Mouse (Mus musculus) erythroblast, adult 5-6 weeks (primary cell): ENCODE results near the gene Rapgef6. TPM values are rescaled to one million over a fixed set of nuclear protein-coding genes. Genes with fewer than 3 reads are reported as not detected.

ENCODE experiments used
- ATAC-seq: replicated peaks from 2 replicates; pipeline ENCODE4 v1.8.0; 2016; ENCODE audit warnings: moderate number of reproducible peaks, mild to moderate bottlenecking, moderate TSS enrichment, inconsistent platforms; ENCODE audit not compliant: poor library complexity, low FRiP score, severe bottlenecking
- total RNA-seq, 2 experiments: library from RNA; stranded (forward) in 1 of 2; stranded (reverse) in 1 of 2; fragments of 150-400 nt in 1 of 2; fragments of 200-764, 138-1000 nt in 1 of 2; gene quantifications; 2 replicates each; pipeline versions ENCODE4 v1.2.3 to v1.2.4; 2015 to 2017; ENCODE audit warnings: low replicate concordance in 2 of 2

The Rapgef6 gene
- total RNA-seq, 2 experiments from 2014 or later, result 33.0 to 47.5 TPM

GRCm38 (mm10) chr11:54727327-54727901 is 204.8 kb downstream of the Rapgef6 start:
- no peak for ATAC-seq

GRCm38 (mm10) chr11:54728371-54728770 is 205.7 kb downstream of the Rapgef6 start:
- ATAC-seq, result no peak

- ATAC-seq, result no peak
Measured at GRCm38 (mm10) chr11:54729311-54729710, 206.7 kb downstream of the Rapgef6 start.

- ATAC-seq, result no peak
Measured at GRCm38 (mm10) chr11:54730931-54731330, 208.3 kb downstream of the Rapgef6 start.

GRCm38 (mm10) chr11:54731367-54731766 is 208.7 kb downstream of the Rapgef6 start:
- 0 out of 2 replicates have a peak, but pooled peaks have one; percentile 53 for ATAC-seq

- ATAC-seq, result no peak
Measured at GRCm38 (mm10) chr11:54733546-54733945, 210.9 kb downstream of the Rapgef6 start.

GRCm38 (mm10) chr11:54735114-54735513 is 212.5 kb downstream of the Rapgef6 start:
- ATAC-seq, result no peak

- ATAC-seq, result no peak
Measured at GRCm38 (mm10) chr11:54736903-54737302, 214.3 kb downstream of the Rapgef6 start.

GRCm38 (mm10) chr11:54739012-54739750 is 216.5 kb downstream of the Rapgef6 start:
- peak; percentile 46; the same call in 1 of the 2 replicates for ATAC-seq

- ATAC-seq, result no peak
Measured at GRCm38 (mm10) chr11:54741330-54741729, 218.7 kb downstream of the Rapgef6 start.

GRCm38 (mm10) chr11:54744231-54744630 is 221.6 kb downstream of the Rapgef6 start:
- ATAC-seq, result no peak

Other genes starting within 250 kb of the Rapgef6 start
- 1.3 TPM in 1 of 2 replicates, not detected in the other for gene Acsl6, start 219.0 kb upstream of the Rapgef6 start, total RNA-seq (2015; ENCODE audit: low replicate concordance)
- gene Acsl6, start 219.0 kb upstream of the Rapgef6 start, total RNA-seq (2017; ENCODE audit: low replicate concordance), result 0.84 and 3.2 TPM in 2 replicates
- gene Meikin, start 152.2 kb upstream of the Rapgef6 start, total RNA-seq (2015; ENCODE audit: low replicate concordance), result not detected in 2 replicates
- not detected in 2 replicates for gene Meikin, start 152.2 kb upstream of the Rapgef6 start, total RNA-seq (2017; ENCODE audit: low replicate concordance)
- 8.4 and 12.1 TPM in 2 replicates for gene Fnip1, start 84.6 kb upstream of the Rapgef6 start, total RNA-seq (2015; ENCODE audit: low replicate concordance)
- gene Fnip1, start 84.6 kb upstream of the Rapgef6 start, total RNA-seq (2017; ENCODE audit: low replicate concordance), result 9.2 and 13.0 TPM in 2 replicates